Mouse (Mus musculus) CH12.LX (cell line): ENCODE data around the gene Thrb.

Experiments
- CHD2 ChIP-seq: IDR thresholded peaks from 2 replicates; pipeline ENCODE4 v1.6.1; 2011; ENCODE audit warnings: low read length, improper control_type of control experiment
- CTCF ChIP-seq, 2 experiments: IDR thresholded peaks in 1 of 2; conservative IDR thresholded peaks in 1 of 2; 2 replicates each; pipeline ENCODE4 v1.5.1; 2011 to 2012; ENCODE audit warnings: low read depth in 2 of 2, low read length in 2 of 2, improper control_type of control experiment in 1 of 2, inconsistent platforms in 1 of 2, mild to moderate bottlenecking in 1 of 2, moderate library complexity in 1 of 2
- EP300 ChIP-seq: IDR thresholded peaks from 2 replicates; pipeline ENCODE4 v1.6.1; 2011; ENCODE audit warnings: low read length, improper control_type of control experiment
- JUND ChIP-seq: conservative IDR thresholded peaks from 2 replicates; pipeline ENCODE4 v1.6.1; 2011; ENCODE audit warnings: low read depth, low read length, improper control_type of control experiment
- MAX ChIP-seq: IDR thresholded peaks from 2 replicates; pipeline ENCODE4 v1.6.1; 2011; ENCODE audit warnings: low read length, improper control_type of control experiment
- USF1 ChIP-seq: IDR thresholded peaks from 2 replicates; pipeline ENCODE4 v1.6.1; 2014; ENCODE audit warnings: low read depth, mild to moderate bottlenecking, inconsistent platforms, low read length, improper control_type of control experiment

DNA sequence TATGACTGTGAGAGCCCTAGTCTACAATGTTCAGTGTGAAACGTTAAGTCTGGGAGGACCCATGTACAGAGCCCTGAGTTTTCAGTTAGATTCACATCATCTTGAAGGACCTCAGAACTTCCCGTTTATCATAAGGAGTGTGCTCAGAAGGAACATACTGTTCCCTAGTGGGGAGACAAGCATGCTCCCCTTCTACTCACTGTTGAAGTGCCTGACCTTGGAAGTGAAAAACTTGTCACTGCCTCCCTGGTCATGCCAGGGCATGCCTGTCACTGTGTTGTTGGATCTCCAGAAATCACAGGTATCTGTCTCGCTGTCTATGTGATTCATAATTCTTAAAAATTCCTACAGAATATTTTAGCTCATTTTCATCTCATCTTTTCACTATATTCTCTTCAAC lies 323.3 kb downstream of the Thrb start:
- TF ChIP-seq CHD2 (no peak), USF1 (no peak), MAX (0 out of 2 replicates have a peak, but pooled peaks have one; percentile 25), JUND (no peak), EP300 (no peak), CTCF (conservative IDR thresholded peaks at IDR 0.05 in 1 of 2, IDR thresholded peaks at IDR 0.05 in 1 of 2; ENCODE audit: low read depth in 2 of 2, low read length in 2 of 2) (no peak)
